Mouse (Mus musculus): Measurements from ENCODE around the gene C1rl. TPM values are rescaled to one million over a fixed set of nuclear protein-coding genes. Genes with fewer than 3 reads are reported as not detected.
"Not testable (repeated sequence)": the region's sequence is repeated elsewhere in the genome, so short reads cannot be mapped to it uniquely, and the experiment has no call there.

C1rl gene
- polyA plus RNA-seq, 1 experiment from 2014 or later = 1.4 TPM

DNA sequence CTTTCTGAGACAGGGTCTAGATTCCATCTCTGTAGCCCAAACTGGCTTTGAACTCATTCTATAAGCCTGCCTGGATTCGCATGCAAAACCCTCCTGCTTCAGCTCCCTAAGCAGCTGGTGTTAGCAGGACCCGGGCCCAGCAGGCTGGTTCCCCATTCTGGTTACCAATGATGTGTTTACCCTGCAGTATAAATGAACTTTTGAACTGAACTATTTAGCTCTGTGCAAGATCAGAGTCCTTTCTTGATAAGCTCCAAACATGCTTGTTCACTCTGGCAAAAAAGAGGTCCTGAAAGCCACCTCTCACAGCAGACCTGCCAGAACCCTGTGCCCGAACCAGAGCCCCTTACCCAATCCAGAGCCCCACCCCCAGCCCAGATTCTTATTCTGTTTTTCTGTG lies 35.0 kb downstream of the C1rl start:
- 69% methylated on average over 3 of the region's 3 CpGs for WGBS
- no peak overlapping the region for H3K27ac ChIP-seq (replicated peaks)
- no peak for ATAC-seq (ENCODE audit: low FRiP score, low TSS enrichment)

DNA sequence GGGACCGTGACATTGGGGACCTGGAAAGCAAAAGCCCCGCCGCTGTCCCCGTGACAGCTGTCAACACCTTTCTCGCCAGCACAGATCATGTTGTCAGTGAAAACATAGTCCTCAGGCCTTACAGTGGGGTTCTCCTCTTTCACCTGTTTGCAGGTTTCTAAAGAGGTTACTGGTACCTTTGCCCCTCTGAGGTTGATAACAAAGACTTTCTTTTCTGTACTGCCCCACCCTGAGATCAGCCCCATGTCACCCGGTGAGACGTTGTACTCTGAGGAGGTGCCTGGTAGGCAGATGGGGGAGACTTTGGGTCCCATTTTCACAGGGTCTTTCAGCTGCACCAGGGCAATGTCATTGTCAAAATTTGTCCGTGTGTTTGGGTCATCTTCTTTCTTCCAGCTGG lies 38.2 kb downstream of the C1rl start:
- H3K4me3 ChIP-seq (ENCODE audit: low read depth, low read length) = no peak overlapping the region
- WGBS = 85% methylated on average over 8 of the region's 8 CpGs

More for the DNA sequence above, 35.0 kb downstream of the C1rl start:
- TF ChIP-seq CTCF (IDR thresholded peaks at IDR 0.05; ENCODE audit: low read depth) (no peak), EP300 (optimal IDR thresholded peaks at IDR 0.05) (no peak)
- H3K9ac ChIP-seq (ENCODE audit: low read length) = no peak overlapping the region
- H3K27me3 ChIP-seq (ENCODE audit: control insufficient read depth, insufficient read depth, low read length) = no peaks in the 10 kb centered on the region
- no peaks in the 10 kb centered on the region for H3K4me1 ChIP-seq (replicated peaks; ENCODE audit: control insufficient read depth, insufficient read depth)
- H3K4me2 ChIP-seq (replicated peaks; ENCODE audit: low read depth) = no peak overlapping the region
- no peak for DNase-seq (ENCODE audit: low spot score)
- no peaks in the 10 kb centered on the region for H3K9me3 ChIP-seq (ENCODE audit: control insufficient read depth, low read length)
- H3K36me3 ChIP-seq (ENCODE audit: control insufficient read depth, insufficient read depth, low read length) = no peaks in the 10 kb centered on the region
- no peak overlapping the region for H3K4me3 ChIP-seq (ENCODE audit: low read depth, low read length)

DNA sequence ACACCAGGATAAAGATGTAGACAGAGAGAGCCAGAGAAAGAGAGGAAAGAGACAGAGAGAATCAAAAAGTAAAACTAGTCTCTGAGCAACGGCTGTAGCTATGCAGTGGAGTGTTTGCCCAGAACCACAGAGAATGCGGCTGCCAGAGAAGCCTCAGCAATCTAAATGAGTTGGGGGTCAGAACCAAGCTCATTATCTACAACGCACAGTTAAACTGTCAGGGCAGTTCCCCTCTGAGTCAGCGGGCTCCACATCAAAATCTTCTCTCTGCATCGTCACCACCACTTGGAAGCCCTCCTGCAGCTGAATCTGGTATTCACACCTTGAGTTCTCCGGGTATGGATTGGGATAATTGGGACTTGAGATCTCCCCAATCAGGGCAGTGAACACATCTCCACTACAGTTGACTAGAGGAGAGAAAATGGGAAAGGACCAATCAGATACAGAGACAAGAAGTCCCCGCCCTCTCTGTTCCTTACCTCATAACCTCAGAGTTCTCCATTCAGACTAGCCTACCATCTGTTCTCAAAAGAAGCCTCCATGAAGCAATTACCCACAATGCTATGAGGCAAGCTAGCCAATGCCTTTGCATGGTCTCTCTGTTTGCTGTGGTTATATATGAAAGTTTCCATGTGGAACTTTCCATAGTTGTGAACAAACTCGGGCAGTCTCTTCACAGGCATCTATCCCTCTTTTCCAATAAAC lies 43.4 kb downstream of the C1rl start:
- WGBS = 74% methylated on average over 8 of the region's 8 CpGs
- H3K9ac ChIP-seq (ENCODE audit: low read length); H3K36me3 ChIP-seq (ENCODE audit: control insufficient read depth, insufficient read depth, low read length); H3K27me3 ChIP-seq (ENCODE audit: control insufficient read depth, insufficient read depth, low read length); H3K27ac ChIP-seq (replicated peaks); ATAC-seq (ENCODE audit: low FRiP score, low TSS enrichment); DNase-seq (ENCODE audit: low spot score); H3K4me2 ChIP-seq (replicated peaks; ENCODE audit: low read depth); H3K9me3 ChIP-seq (ENCODE audit: control insufficient read depth, low read length); H3K4me1 ChIP-seq (replicated peaks; ENCODE audit: control insufficient read depth, insufficient read depth); H3K4me3 ChIP-seq (ENCODE audit: low read depth, low read length): not testable (repeated sequence)

More for the DNA sequence above, 38.2 kb downstream of the C1rl start:
- TF ChIP-seq CTCF (IDR thresholded peaks at IDR 0.05; ENCODE audit: low read depth) = no peak
- no peak for TF ChIP-seq EP300 (optimal IDR thresholded peaks at IDR 0.05)
- Histone ChIP-seq H3K27ac (replicated peaks) (no peak overlapping the region), H3K4me2 (replicated peaks; ENCODE audit: low read depth) (no peak overlapping the region), H3K36me3 (ENCODE audit: control insufficient read depth, insufficient read depth, low read length) (no peaks in the 10 kb centered on the region), H3K9me3 (ENCODE audit: control insufficient read depth, low read length) (no peaks in the 10 kb centered on the region), H3K4me1 (replicated peaks; ENCODE audit: control insufficient read depth, insufficient read depth) (no peaks in the 10 kb centered on the region), H3K9ac (ENCODE audit: low read length) (no peak overlapping the region), H3K27me3 (ENCODE audit: control insufficient read depth, insufficient read depth, low read length) (no peaks in the 10 kb centered on the region)
- ATAC-seq (ENCODE audit: low FRiP score, low TSS enrichment) (no peak), DNase-seq (ENCODE audit: low spot score) (no peak)

DNA sequence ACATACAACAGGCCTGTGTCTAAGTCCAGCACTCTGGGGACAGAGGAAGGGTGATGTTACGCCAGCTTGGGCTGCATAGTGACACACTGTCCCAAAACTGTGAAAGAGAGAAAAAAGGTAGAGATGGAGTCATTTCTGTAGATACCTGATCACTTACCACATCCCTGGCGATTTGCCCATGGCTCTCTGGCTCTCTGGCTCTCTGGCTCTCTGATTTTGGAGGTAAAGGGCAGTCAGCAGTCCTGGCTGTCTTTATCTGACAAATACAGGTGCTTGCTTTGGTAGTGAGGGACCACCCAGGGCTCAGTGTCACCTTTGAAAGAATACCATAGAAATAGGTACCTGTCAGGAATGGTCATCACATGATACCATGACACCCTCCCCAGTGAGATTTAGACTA lies 48.3 kb downstream of the C1rl start:
- ATAC-seq (ENCODE audit: low FRiP score, low TSS enrichment); H3K27ac ChIP-seq (replicated peaks): not testable (repeated sequence)
- 77% methylated on average over 2 of the region's 2 CpGs for WGBS

DNA sequence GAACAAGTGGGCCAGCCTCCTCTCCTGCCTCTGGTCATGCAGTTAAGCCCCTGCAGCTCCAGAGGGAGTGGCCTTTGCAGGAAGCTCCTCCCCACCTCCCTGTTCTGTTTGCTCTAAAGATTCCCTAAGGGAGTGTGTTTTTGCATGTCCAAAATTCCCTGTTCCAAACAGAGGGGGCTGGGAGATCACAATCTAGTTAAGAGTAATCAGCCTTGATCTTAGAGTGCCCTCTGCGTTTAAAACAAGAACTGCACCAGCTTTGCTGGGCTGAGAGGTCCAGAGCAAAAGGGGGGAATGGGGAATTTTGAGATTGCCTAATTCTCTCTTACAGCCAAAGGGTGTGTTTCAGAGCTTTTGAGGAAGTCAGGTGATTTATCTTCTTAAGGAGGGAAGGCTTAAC lies 49.4 kb downstream of the C1rl start, which contains the start of gene C1s1:
Gene C1s1, minus strand, starts transcription at position 76 of the 400 bp plus-strand sequence.
- H3K4me1 ChIP-seq (replicated peaks; ENCODE audit: control insufficient read depth, insufficient read depth); H3K27ac ChIP-seq (replicated peaks); H3K36me3 ChIP-seq (ENCODE audit: control insufficient read depth, insufficient read depth, low read length); H3K9me3 ChIP-seq (ENCODE audit: control insufficient read depth, low read length); H3K4me3 ChIP-seq (ENCODE audit: low read depth, low read length); H3K4me2 ChIP-seq (replicated peaks; ENCODE audit: low read depth); H3K27me3 ChIP-seq (ENCODE audit: control insufficient read depth, insufficient read depth, low read length); H3K9ac ChIP-seq (ENCODE audit: low read length): not testable (repeated sequence)
- DNase-seq (ENCODE audit: low spot score) (peak; percentile 21), ATAC-seq (ENCODE audit: low FRiP score, low TSS enrichment) (peak; percentile 93)
- WGBS = 0% methylated on average over 1 of the region's 1 CpGs
- TF ChIP-seq CTCF (IDR thresholded peaks at IDR 0.05; ENCODE audit: low read depth) = peak; percentile 74

More for the DNA sequence above, 48.3 kb downstream of the C1rl start:
- H3K27me3 ChIP-seq (ENCODE audit: control insufficient read depth, insufficient read depth, low read length); H3K4me3 ChIP-seq (ENCODE audit: low read depth, low read length); H3K4me1 ChIP-seq (replicated peaks; ENCODE audit: control insufficient read depth, insufficient read depth); H3K4me2 ChIP-seq (replicated peaks; ENCODE audit: low read depth); H3K36me3 ChIP-seq (ENCODE audit: control insufficient read depth, insufficient read depth, low read length); H3K9me3 ChIP-seq (ENCODE audit: control insufficient read depth, low read length); DNase-seq (ENCODE audit: low spot score); H3K9ac ChIP-seq (ENCODE audit: low read length): not testable (repeated sequence)

DNA sequence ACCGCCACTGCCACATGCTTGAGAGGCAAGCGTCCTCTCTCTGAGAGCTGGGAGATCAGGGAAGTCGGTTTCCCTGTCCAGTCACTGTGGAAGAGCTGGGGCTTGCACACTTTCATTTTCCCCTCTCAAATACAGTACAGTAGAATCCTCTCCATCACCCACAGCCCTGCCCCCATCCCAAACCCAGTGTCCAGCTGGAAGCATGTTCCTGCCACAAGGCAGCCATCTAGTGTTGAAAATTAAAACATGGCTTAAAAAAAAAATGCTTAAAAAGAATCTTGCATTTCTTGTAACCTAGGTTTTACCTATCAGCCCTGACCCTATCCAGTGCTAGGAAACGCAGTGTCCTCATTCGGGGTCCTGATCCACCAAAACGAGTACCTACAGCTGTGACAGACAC lies 51.6 kb downstream of the C1rl start:
- Histone ChIP-seq H3K4me2 (replicated peaks; ENCODE audit: low read depth) (no peak overlapping the region), H3K36me3 (ENCODE audit: control insufficient read depth, insufficient read depth, low read length) (no peaks in the 10 kb centered on the region), H3K27me3 (ENCODE audit: control insufficient read depth, insufficient read depth, low read length) (no peaks in the 10 kb centered on the region), H3K4me1 (replicated peaks; ENCODE audit: control insufficient read depth, insufficient read depth) (no peaks in the 10 kb centered on the region), H3K27ac (replicated peaks) (no peak overlapping the region), H3K9me3 (ENCODE audit: control insufficient read depth, low read length) (no peaks in the 10 kb centered on the region), H3K9ac (ENCODE audit: low read length) (no peak overlapping the region), H3K4me3 (ENCODE audit: low read depth, low read length) (no peak overlapping the region)
- DNase-seq (ENCODE audit: low spot score) = peak; percentile 18
- WGBS = 79% methylated on average over 5 of the region's 6 CpGs
- ATAC-seq (ENCODE audit: low FRiP score, low TSS enrichment) = no peak
- peak; percentile 65 for TF ChIP-seq CTCF (IDR thresholded peaks at IDR 0.05; ENCODE audit: low read depth)
- no peak for TF ChIP-seq EP300 (optimal IDR thresholded peaks at IDR 0.05)
